Mouse (Mus musculus) forebrain, embryonic 15.5 days (tissue): ENCODE measurements at regions not wholly inside any gene's neighbourhood (a gene's known extent, or its start where the extent isn't known, plus 50 kb on each side); places are given as distances from the start of the nearest gene placed in this dataset.

Experiments
- ATAC-seq: fragments of 200-750 bp; cut with Nextera tagmentation; replicated peaks from 2 replicates; pipeline ENCODE4 v1.8.0; 2017; ENCODE audit warnings: mild to moderate bottlenecking, moderate TSS enrichment, moderate library complexity
- H3K27ac ChIP-seq: fragments of 300-500 bp; sonication (generic); replicated peaks from 2 replicates; pipeline ENCODE4 v1.5.1; 2015; ENCODE audit warnings: mild to moderate bottlenecking, inconsistent platforms
- H3K27me3 ChIP-seq: fragments of 300-500 bp; sonication (generic); 2 replicates; pipeline ENCODE4 v1.6.1; 2015; ENCODE audit warnings: inconsistent platforms
- H3K36me3 ChIP-seq: fragments of 300-500 bp; sonication (generic); 2 replicates; pipeline ENCODE4 v1.6.1; 2015; ENCODE audit warnings: mild to moderate bottlenecking, inconsistent platforms
- H3K4me1 ChIP-seq: fragments of 300-500 bp; sonication (generic); 2 replicates; pipeline ENCODE4 v1.6.1; 2015; ENCODE audit warnings: inconsistent platforms
- H3K4me2 ChIP-seq: fragments of 300-500 bp; sonication (generic); replicated peaks from 2 replicates; pipeline ENCODE4 v1.6.1; 2015; ENCODE audit warnings: mild to moderate bottlenecking, inconsistent platforms
- H3K4me3 ChIP-seq: fragments of 300-500 bp; sonication (generic); 2 replicates; pipeline ENCODE4 v1.5.1; 2015; ENCODE audit warnings: mild to moderate bottlenecking, inconsistent platforms
- H3K9ac ChIP-seq: fragments of 300-500 bp; sonication (generic); replicated peaks from 2 replicates; pipeline ENCODE4 v1.6.1; 2015; ENCODE audit warnings: mild to moderate bottlenecking, inconsistent platforms
- H3K9me3 ChIP-seq: fragments of 300-500 bp; sonication (generic); 2 replicates; pipeline ENCODE4 v1.6.1; 2016; ENCODE audit warnings: inconsistent platforms
- WGBS: fragments of 180-500 bp; shearing (Covaris S2); methylation state at CpG from one replicate; pipeline ENCODE4 v1.1.7; 2015; ENCODE audit warnings: mixed read lengths; 5-methylcytosine and 5-hydroxymethylcytosine counted together

- Histone ChIP-seq H3K36me3 (no peaks in the 10 kb centered on the region), H3K4me2 (no peak overlapping the region), H3K9me3 (no peaks in the 10 kb centered on the region), H3K27me3 (no peaks in the 10 kb centered on the region), H3K4me1 (no peaks in the 10 kb centered on the region), H3K9ac (no peak overlapping the region), H3K4me3 (no peak overlapping the region), H3K27ac (no peak overlapping the region)
- 89% methylated on average over 5 of the region's 5 CpGs for WGBS
- ATAC-seq, result no peak
Observed at GRCm38 (mm10) chr15:5464732-5465131, 220.7 kb upstream of the Ptger4 start.

- 67% methylated on average over 3 of the region's 3 CpGs for WGBS
- Histone ChIP-seq H3K27ac (no peak overlapping the region), H3K9me3 (no peaks in the 10 kb centered on the region), H3K4me1 (no peaks in the 10 kb centered on the region), H3K36me3 (no peaks in the 10 kb centered on the region), H3K9ac (no peak overlapping the region), H3K4me3 (no peak overlapping the region), H3K27me3 (no peaks in the 10 kb centered on the region), H3K4me2 (no peak overlapping the region)
- ATAC-seq, result peak; percentile 35; the same call in 1 of the 2 replicates
Observed at GRCm38 (mm10) chr15:5468535-5469073, 224.6 kb upstream of the Ptger4 start.

- Histone ChIP-seq H3K36me3 (no peaks in the 10 kb centered on the region), H3K4me3 (no peak overlapping the region), H3K9ac (no peak overlapping the region), H3K4me1 (no peaks in the 10 kb centered on the region), H3K27ac (no peak overlapping the region), H3K27me3 (no peaks in the 10 kb centered on the region), H3K4me2 (no peak overlapping the region), H3K9me3 (no peaks in the 10 kb centered on the region)
- 51% methylated on average over 1 of the region's 1 CpGs for WGBS
- ATAC-seq, result no peak
Observed at GRCm38 (mm10) chr15:5475389-5475995, 231.5 kb upstream of the Ptger4 start.

GRCm38 (mm10) chr15:5493286-5493685 is 249.3 kb upstream of the Ptger4 start:
- ATAC-seq, result no peak
- H3K9me3 ChIP-seq, result no peaks in the 10 kb centered on the region
- H3K9ac ChIP-seq, result no peak overlapping the region
- H3K27me3 ChIP-seq, result no peaks in the 10 kb centered on the region
- H3K4me1 ChIP-seq, result no peaks in the 10 kb centered on the region
- no peaks in the 10 kb centered on the region for H3K36me3 ChIP-seq
- no peak overlapping the region for H3K4me3 ChIP-seq
- no peak overlapping the region for H3K4me2 ChIP-seq
- no peak overlapping the region for H3K27ac ChIP-seq
- 73% methylated on average over 3 of the region's 3 CpGs for WGBS

- Histone ChIP-seq H3K4me2 (no peak overlapping the region), H3K27me3 (no peaks in the 10 kb centered on the region), H3K9ac (no peak overlapping the region), H3K4me1 (no peaks in the 10 kb centered on the region), H3K4me3 (no peak overlapping the region), H3K27ac (no peak overlapping the region), H3K36me3 (no peaks in the 10 kb centered on the region), H3K9me3 (no peaks in the 10 kb centered on the region)
- 89% methylated on average over 8 of the region's 8 CpGs for WGBS
- ATAC-seq, result no peak
Observed at GRCm38 (mm10) chr15:5495187-5495849, 251.3 kb upstream of the Ptger4 start.

- 86% methylated on average over 2 of the region's 2 CpGs for WGBS
- Histone ChIP-seq H3K4me2 (no peak overlapping the region), H3K27me3 (no peaks in the 10 kb centered on the region), H3K4me3 (no peak overlapping the region), H3K9me3 (no peaks in the 10 kb centered on the region), H3K27ac (no peak overlapping the region), H3K4me1 (no peaks in the 10 kb centered on the region), H3K36me3 (no peaks in the 10 kb centered on the region), H3K9ac (no peak overlapping the region)
- ATAC-seq, result no peak
Observed at GRCm38 (mm10) chr15:5495954-5496353, 252.0 kb upstream of the Ptger4 start.

- H3K27me3 ChIP-seq, result no peaks in the 10 kb centered on the region
- WGBS, result 93% methylated on average over 3 of the region's 3 CpGs
- no peak overlapping the region for H3K4me2 ChIP-seq
- no peak overlapping the region for H3K9ac ChIP-seq
- no peak overlapping the region for H3K27ac ChIP-seq
- H3K36me3 ChIP-seq, result no peaks in the 10 kb centered on the region
- no peaks in the 10 kb centered on the region for H3K9me3 ChIP-seq
- no peaks in the 10 kb centered on the region for H3K4me1 ChIP-seq
- no peak overlapping the region for H3K4me3 ChIP-seq
- no peak for ATAC-seq
Observed at GRCm38 (mm10) chr15:5504502-5504901, 260.5 kb upstream of the Ptger4 start.

GRCm38 (mm10) chr15:5506848-5507544 is 263.0 kb upstream of the Ptger4 start:
- H3K9me3 ChIP-seq, result no peaks in the 10 kb centered on the region
- no peak overlapping the region for H3K27ac ChIP-seq
- no peak overlapping the region for H3K4me3 ChIP-seq
- H3K4me2 ChIP-seq, result no peak overlapping the region
- H3K36me3 ChIP-seq, result no peaks in the 10 kb centered on the region
- H3K9ac ChIP-seq, result no peak overlapping the region
- no peak for ATAC-seq
- H3K4me1 ChIP-seq, result no peaks in the 10 kb centered on the region
- H3K27me3 ChIP-seq, result no peaks in the 10 kb centered on the region
- WGBS, result 86% methylated on average over 5 of the region's 5 CpGs

- Histone ChIP-seq H3K9me3 (no peaks in the 10 kb centered on the region), H3K4me1 (no peaks in the 10 kb centered on the region), H3K27ac (no peak overlapping the region), H3K27me3 (no peaks in the 10 kb centered on the region), H3K4me3 (no peak overlapping the region), H3K9ac (no peak overlapping the region), H3K36me3 (no peaks in the 10 kb centered on the region), H3K4me2 (no peak overlapping the region)
- 80% methylated on average over 3 of the region's 3 CpGs for WGBS
- ATAC-seq, result no peak
Observed at GRCm38 (mm10) chr15:5507545-5507913, 263.5 kb upstream of the Ptger4 start.

- no peak for ATAC-seq
- WGBS, result 43% methylated on average over 3 of the region's 3 CpGs
- H3K27ac ChIP-seq, result no peak overlapping the region
- H3K36me3 ChIP-seq, result no peaks in the 10 kb centered on the region
- no peaks in the 10 kb centered on the region for H3K4me1 ChIP-seq
- H3K4me3 ChIP-seq, result no peak overlapping the region
- H3K9ac ChIP-seq, result no peak overlapping the region
- H3K4me2 ChIP-seq, result no peak overlapping the region
- H3K27me3 ChIP-seq, result no peaks in the 10 kb centered on the region
- no peaks in the 10 kb centered on the region for H3K9me3 ChIP-seq
Observed at GRCm38 (mm10) chr15:5510056-5510455, 266.1 kb upstream of the Ptger4 start.

- H3K36me3 ChIP-seq, result no peaks in the 10 kb centered on the region
- H3K4me1 ChIP-seq, result no peaks in the 10 kb centered on the region
- no peak overlapping the region for H3K9ac ChIP-seq
- no peaks in the 10 kb centered on the region for H3K27me3 ChIP-seq
- H3K4me3 ChIP-seq, result no peak overlapping the region
- no peak overlapping the region for H3K27ac ChIP-seq
- H3K9me3 ChIP-seq, result no peaks in the 10 kb centered on the region
- WGBS, result 88% methylated on average over 3 of the region's 3 CpGs
- ATAC-seq, result no peak
- no peak overlapping the region for H3K4me2 ChIP-seq
Observed at GRCm38 (mm10) chr15:5511046-5511445, 267.1 kb upstream of the Ptger4 start.

- H3K27ac ChIP-seq, result no peak overlapping the region
- H3K9me3 ChIP-seq, result no peaks in the 10 kb centered on the region
- H3K4me2 ChIP-seq, result no peak overlapping the region
- no peaks in the 10 kb centered on the region for H3K36me3 ChIP-seq
- no peaks in the 10 kb centered on the region for H3K4me1 ChIP-seq
- no peak overlapping the region for H3K4me3 ChIP-seq
- no peak overlapping the region for H3K9ac ChIP-seq
- ATAC-seq, result no peak
- H3K27me3 ChIP-seq, result no peaks in the 10 kb centered on the region
- 80% methylated on average over 5 of the region's 5 CpGs for WGBS
Observed at GRCm38 (mm10) chr15:5512546-5512945, 268.6 kb upstream of the Ptger4 start.
